Mouse (Mus musculus): ENCODE data around the gene Amhr2. TPM values are rescaled to one million over a fixed set of nuclear protein-coding genes. Genes with fewer than 3 reads are reported as not detected.

Amhr2 gene
- polyA plus RNA-seq, 1 experiment from 2014 or later: 0.10 TPM

GRCm38 (mm10) chr15:102450928-102451327, 5.8 kb downstream of the Amhr2 start:
- no peaks in the 10 kb centered on the region for H3K9me3 ChIP-seq (ENCODE audit: control insufficient read depth, low read length)
- no peak overlapping the region for H3K9ac ChIP-seq (ENCODE audit: low read depth, low read length)
- WGBS: 33% methylated on average over 7 of the region's 7 CpGs
- no peaks in the 10 kb centered on the region for H3K4me1 ChIP-seq (ENCODE audit: control insufficient read depth, insufficient read depth, low read depth, low read length)
- H3K36me3 ChIP-seq (ENCODE audit: control insufficient read depth, insufficient read depth, low read length): no peaks in the 10 kb centered on the region
- no peaks in the 10 kb centered on the region for H3K27me3 ChIP-seq (replicated peaks; ENCODE audit: control insufficient read depth, insufficient read depth, low read length)
- ATAC-seq: no peak
- no peak overlapping the region for H3K27ac ChIP-seq (ENCODE audit: low read depth, low read length)
- no peak overlapping the region for H3K4me3 ChIP-seq (ENCODE audit: low read length)
- H3K4me2 ChIP-seq (ENCODE audit: low read length): no peak overlapping the region

GRCm38 (mm10) chr15:102451666-102452430, 6.7 kb downstream of the Amhr2 start:
- no peak overlapping the region for H3K4me3 ChIP-seq (ENCODE audit: low read length)
- H3K4me2 ChIP-seq (ENCODE audit: low read length): no peak overlapping the region
- no peaks in the 10 kb centered on the region for H3K9me3 ChIP-seq (ENCODE audit: control insufficient read depth, low read length)
- H3K27ac ChIP-seq (ENCODE audit: low read depth, low read length): no peak overlapping the region
- 81% methylated on average over 26 of the region's 26 CpGs for WGBS
- no peak for ATAC-seq
- H3K27me3 ChIP-seq (replicated peaks; ENCODE audit: control insufficient read depth, insufficient read depth, low read length): no peaks in the 10 kb centered on the region
- no peaks in the 10 kb centered on the region for H3K36me3 ChIP-seq (ENCODE audit: control insufficient read depth, insufficient read depth, low read length)
- H3K4me1 ChIP-seq (ENCODE audit: control insufficient read depth, insufficient read depth, low read depth, low read length): no peaks in the 10 kb centered on the region
- no peak overlapping the region for H3K9ac ChIP-seq (ENCODE audit: low read depth, low read length)

- 35% methylated on average over 6 of the region's 6 CpGs for WGBS
- ATAC-seq: no peak
- H3K4me3 ChIP-seq (ENCODE audit: low read length): no peak overlapping the region
- no peaks in the 10 kb centered on the region for H3K27me3 ChIP-seq (replicated peaks; ENCODE audit: control insufficient read depth, insufficient read depth, low read length)
- no peaks in the 10 kb centered on the region for H3K9me3 ChIP-seq (ENCODE audit: control insufficient read depth, low read length)
- H3K36me3 ChIP-seq (ENCODE audit: control insufficient read depth, insufficient read depth, low read length): no peaks in the 10 kb centered on the region
- H3K4me1 ChIP-seq (ENCODE audit: control insufficient read depth, insufficient read depth, low read depth, low read length): peaks cover 14% of the 10 kb centered on the region
- no peak overlapping the region for H3K9ac ChIP-seq (ENCODE audit: low read depth, low read length)
- H3K4me2 ChIP-seq (ENCODE audit: low read length): no peak overlapping the region
- H3K27ac ChIP-seq (ENCODE audit: low read depth, low read length): no peak overlapping the region
These were observed 10.8 kb downstream of the Amhr2 start for GRCm38 (mm10) chr15:102455993-102456392.

GRCm38 (mm10) chr15:102458050-102458736, 13.0 kb downstream of the Amhr2 start:
- Histone ChIP-seq H3K4me3 (ENCODE audit: low read length) (peak overlapping the region; percentile 54), H3K27ac (ENCODE audit: low read depth, low read length) (peak overlapping the region; percentile 44), H3K27me3 (replicated peaks; ENCODE audit: control insufficient read depth, insufficient read depth, low read length) (no peaks in the 10 kb centered on the region), H3K9me3 (ENCODE audit: control insufficient read depth, low read length) (no peaks in the 10 kb centered on the region), H3K4me1 (ENCODE audit: control insufficient read depth, insufficient read depth, low read depth, low read length) (peaks cover 14% of the 10 kb centered on the region), H3K36me3 (ENCODE audit: control insufficient read depth, insufficient read depth, low read length) (no peaks in the 10 kb centered on the region), H3K9ac (ENCODE audit: low read depth, low read length) (peak overlapping the region; percentile 48), H3K4me2 (ENCODE audit: low read length) (peak overlapping the region; percentile 71)
- no peak for ATAC-seq
- 81% methylated on average over 5 of the region's 5 CpGs for WGBS

- Histone ChIP-seq H3K4me1 (ENCODE audit: control insufficient read depth, insufficient read depth, low read depth, low read length) (peaks cover 14% of the 10 kb centered on the region), H3K4me3 (ENCODE audit: low read length) (peak within 1 kb of the TSS; percentile 54), H3K27me3 (replicated peaks; ENCODE audit: control insufficient read depth, insufficient read depth, low read length) (no peaks in the 10 kb centered on the region), H3K27ac (ENCODE audit: low read depth, low read length) (peak within 1 kb of the TSS; percentile 44), H3K9ac (ENCODE audit: low read depth, low read length) (peak within 1 kb of the TSS; percentile 64), H3K9me3 (ENCODE audit: control insufficient read depth, low read length) (no peaks in the 10 kb centered on the region), H3K36me3 (ENCODE audit: control insufficient read depth, insufficient read depth, low read length) (no peaks in the 10 kb centered on the region), H3K4me2 (ENCODE audit: low read length) (peak within 1 kb of the TSS; percentile 71)
- peak; percentile 91 for ATAC-seq
- 0% methylated on average over 19 of the region's 19 CpGs for WGBS
These were observed 13.7 kb downstream of the Amhr2 start, which contains the start of gene Prr13 for GRCm38 (mm10) chr15:102458904-102459317. Prr13 (plus strand) TSS chr15:102459028.

- Histone ChIP-seq H3K27me3 (replicated peaks; ENCODE audit: control insufficient read depth, insufficient read depth, low read length) (no peaks in the 10 kb centered on the region), H3K4me3 (ENCODE audit: low read length) (peak overlapping the region; percentile 54), H3K4me2 (ENCODE audit: low read length) (peak overlapping the region; percentile 71), H3K9me3 (ENCODE audit: control insufficient read depth, low read length) (no peaks in the 10 kb centered on the region), H3K4me1 (ENCODE audit: control insufficient read depth, insufficient read depth, low read depth, low read length) (peaks cover 14% of the 10 kb centered on the region), H3K9ac (ENCODE audit: low read depth, low read length) (peak overlapping the region; percentile 64), H3K36me3 (ENCODE audit: control insufficient read depth, insufficient read depth, low read length) (no peaks in the 10 kb centered on the region), H3K27ac (ENCODE audit: low read depth, low read length) (peak overlapping the region; percentile 44; the same call in 1 of the 2 replicates)
- WGBS: 33% methylated on average over 6 of the region's 6 CpGs
- ATAC-seq: 0 out of 2 replicates have a peak, but pooled peaks have one; percentile 5
These were observed 14.2 kb downstream of the Amhr2 start for GRCm38 (mm10) chr15:102459381-102459780.

GRCm38 (mm10) chr15:102459847-102460246, 14.7 kb downstream of the Amhr2 start:
- ATAC-seq: no peak
- no peak overlapping the region for H3K4me3 ChIP-seq (ENCODE audit: low read length)
- WGBS: 68% methylated on average over 5 of the region's 5 CpGs

GRCm38 (mm10) chr15:102460409-102460808, 15.2 kb downstream of the Amhr2 start:
- Histone ChIP-seq H3K4me3 (ENCODE audit: low read length) (no peak overlapping the region), H3K9ac (ENCODE audit: low read depth, low read length) (no peak overlapping the region; the same call in 1 of the 2 replicates), H3K4me1 (ENCODE audit: control insufficient read depth, insufficient read depth, low read depth, low read length) (peaks cover 14% of the 10 kb centered on the region), H3K9me3 (ENCODE audit: control insufficient read depth, low read length) (no peaks in the 10 kb centered on the region), H3K27me3 (replicated peaks; ENCODE audit: control insufficient read depth, insufficient read depth, low read length) (no peaks in the 10 kb centered on the region), H3K27ac (ENCODE audit: low read depth, low read length) (no peak overlapping the region), H3K36me3 (ENCODE audit: control insufficient read depth, insufficient read depth, low read length) (no peaks in the 10 kb centered on the region), H3K4me2 (ENCODE audit: low read length) (no peak overlapping the region)
- no peak for ATAC-seq
- WGBS: 84% methylated on average over 12 of the region's 12 CpGs

More at GRCm38 (mm10) chr15:102459847-102460246, 14.7 kb downstream of the Amhr2 start:
- H3K4me1 ChIP-seq (ENCODE audit: control insufficient read depth, insufficient read depth, low read depth, low read length): peaks cover 14% of the 10 kb centered on the region
- H3K36me3 ChIP-seq (ENCODE audit: control insufficient read depth, insufficient read depth, low read length): no peaks in the 10 kb centered on the region
- H3K27ac ChIP-seq (ENCODE audit: low read depth, low read length): no peak overlapping the region
- H3K9ac ChIP-seq (ENCODE audit: low read depth, low read length): no peak overlapping the region
- H3K4me2 ChIP-seq (ENCODE audit: low read length): peak overlapping the region; percentile 71
- H3K9me3 ChIP-seq (ENCODE audit: control insufficient read depth, low read length): no peaks in the 10 kb centered on the region
- H3K27me3 ChIP-seq (replicated peaks; ENCODE audit: control insufficient read depth, insufficient read depth, low read length): no peaks in the 10 kb centered on the region

GRCm38 (mm10) chr15:102460971-102461370, 15.8 kb downstream of the Amhr2 start:
- H3K36me3 ChIP-seq (ENCODE audit: control insufficient read depth, insufficient read depth, low read length): no peaks in the 10 kb centered on the region
- H3K27me3 ChIP-seq (replicated peaks; ENCODE audit: control insufficient read depth, insufficient read depth, low read length): no peaks in the 10 kb centered on the region
- peaks cover 14% of the 10 kb centered on the region for H3K4me1 ChIP-seq (ENCODE audit: control insufficient read depth, insufficient read depth, low read depth, low read length)
- no peak overlapping the region for H3K27ac ChIP-seq (ENCODE audit: low read depth, low read length)
- 73% methylated on average over 4 of the region's 4 CpGs for WGBS
- no peak overlapping the region for H3K4me2 ChIP-seq (ENCODE audit: low read length)
- H3K9ac ChIP-seq (ENCODE audit: low read depth, low read length): no peak overlapping the region
- no peak overlapping the region for H3K4me3 ChIP-seq (ENCODE audit: low read length)
- no peak for ATAC-seq
- H3K9me3 ChIP-seq (ENCODE audit: control insufficient read depth, low read length): no peaks in the 10 kb centered on the region

All from hindbrain, embryonic 16.5 days (tissue).